Mouse (Mus musculus) neural tube, embryonic 14.5 days (tissue): Measurements from ENCODE around the gene Pdcd7. TPM values are rescaled to one million over a fixed set of nuclear protein-coding genes. Genes with fewer than 3 reads are reported as not detected.
A peak's percentile ranks its signal among the peaks of the same experiment; 100 is the strongest.
"Not testable (repeated sequence)": the region's sequence is repeated elsewhere in the genome, so short reads cannot be mapped to it uniquely, and the experiment has no call there.

Source experiments
- ATAC-seq: fragments of 200-750 bp; cut with Nextera tagmentation; 2 replicates; pipeline ENCODE4 v1.8.0; 2017; ENCODE audit warnings: low read depth, mild to moderate bottlenecking, moderate TSS enrichment, moderate library complexity
- H3K27ac ChIP-seq: fragments of 300-500 bp; sonication (generic); 2 replicates; pipeline ENCODE4 v1.5.1; 2014; ENCODE audit warnings: low read depth, mild to moderate bottlenecking, control low read depth, low read length, moderate library complexity, mixed read lengths
- H3K27me3 ChIP-seq: fragments of 300-500 bp; sonication (generic); 2 replicates; pipeline ENCODE4 v1.6.1; 2014; ENCODE audit warnings: low read length; ENCODE audit not compliant: control insufficient read depth, insufficient read depth
- H3K36me3 ChIP-seq: fragments of 300-500 bp; sonication (generic); 2 replicates; pipeline ENCODE4 v1.6.1; 2014; ENCODE audit warnings: low read length, mixed read lengths; ENCODE audit not compliant: control insufficient read depth, insufficient read depth
- H3K4me1 ChIP-seq: fragments of 300-500 bp; sonication (generic); 2 replicates; pipeline ENCODE4 v1.6.1; 2014; ENCODE audit warnings: low read length; ENCODE audit not compliant: control insufficient read depth, insufficient read depth
- H3K4me2 ChIP-seq: fragments of 300-500 bp; sonication (generic); 2 replicates; pipeline ENCODE4 v1.6.1; 2014; ENCODE audit warnings: mild to moderate bottlenecking, low read depth, low read length, control low read depth
- H3K4me3 ChIP-seq: fragments of 300-500 bp; sonication (generic); 2 replicates; pipeline ENCODE4 v1.5.1; 2014; ENCODE audit warnings: low read depth, low read length, control low read depth, mixed read lengths
- H3K9ac ChIP-seq: fragments of 300-500 bp; sonication (generic); replicated peaks from 2 replicates; pipeline ENCODE4 v1.6.1; 2014; ENCODE audit warnings: low read depth, mild to moderate bottlenecking, control low read depth, low read length, mixed read lengths
- H3K9me3 ChIP-seq: fragments of 300-500 bp; sonication (generic); 2 replicates; pipeline ENCODE4 v1.6.1; 2016; ENCODE audit warnings: low read length; ENCODE audit not compliant: control insufficient read depth
- WGBS: fragments of 180-500 bp; shearing (Covaris S2); extraction: QIAGEN DNeasy Blood & Tissue Kit; methylation state at CpG from one replicate; pipeline ENCODE4 v1.1.7; 2014; 5-methylcytosine and 5-hydroxymethylcytosine counted together
- polyA plus RNA-seq: library from polyadenylated mRNA; unstranded; fragments of >200 nt; fragmentation: Nextera tagmentation; extraction: Ambion mirVana; gene quantifications from 2 replicates; pipeline ENCODE4 v1.2.1, GENCODE M21; 2014

Pdcd7 gene
- polyA plus RNA-seq, 1 experiment from 2014 or later = 12.5 TPM

DNA sequence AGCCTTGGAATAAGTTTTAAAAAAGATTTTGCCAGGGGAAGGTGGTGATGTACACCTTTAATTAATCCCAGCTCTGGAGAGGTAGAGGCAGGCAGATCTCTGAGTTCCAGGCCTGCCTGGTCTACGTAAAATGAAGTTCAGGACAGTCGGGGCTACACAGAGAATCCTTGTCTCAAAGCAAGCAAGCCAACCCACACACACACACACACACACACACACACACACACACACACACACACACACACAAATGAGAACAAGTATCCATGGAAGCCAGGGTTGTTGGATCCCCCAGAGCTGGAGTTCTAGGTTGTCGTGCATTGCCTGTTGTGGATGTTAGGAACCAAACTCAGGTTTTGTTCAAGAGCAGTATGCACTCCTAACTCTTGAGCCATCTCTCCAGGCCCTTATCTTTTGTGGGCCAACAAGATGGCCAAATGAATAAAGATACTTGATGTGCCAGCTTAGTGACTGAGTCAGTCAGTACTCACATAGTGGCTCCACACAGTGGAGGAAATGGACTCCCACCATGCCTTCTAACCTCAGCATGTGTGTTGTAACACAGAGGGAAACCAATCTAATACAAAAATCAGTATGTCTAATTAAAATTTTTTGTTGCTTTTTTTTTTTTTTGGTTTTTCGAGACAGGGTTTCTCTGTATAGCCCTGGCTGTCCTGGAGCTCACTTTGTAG, 33.1 kb upstream of the Pdcd7 start:
- Histone ChIP-seq H3K4me1 (no peaks in the 10 kb centered on the region), H3K4me3 (no peak overlapping the region), H3K27me3 (no peaks in the 10 kb centered on the region), H3K4me2 (no peak overlapping the region), H3K27ac (no peak overlapping the region), H3K36me3 (peaks cover 36% of the 10 kb centered on the region), H3K9ac (no peak overlapping the region), H3K9me3 (no peaks in the 10 kb centered on the region)
- ATAC-seq = no peak
- WGBS = 95% methylated on average over 4 of the region's 4 CpGs

DNA sequence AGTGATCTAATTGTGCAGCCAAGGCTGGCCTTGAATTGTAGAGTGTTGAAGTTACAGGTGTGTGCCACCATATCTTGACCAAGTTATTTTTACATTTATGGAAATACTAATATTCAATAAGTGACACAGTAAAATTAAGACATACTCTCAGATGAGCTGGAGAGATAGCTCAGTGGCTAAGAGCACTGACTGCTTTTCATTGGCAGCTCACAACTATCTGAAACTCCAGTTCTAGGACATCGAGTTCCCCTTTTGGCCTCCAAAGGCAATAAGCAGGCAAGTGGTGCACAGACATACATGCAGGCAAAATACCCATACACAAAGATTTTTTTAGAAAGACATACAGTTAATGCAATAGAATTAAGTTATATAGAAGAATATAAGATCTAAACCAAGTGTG, 32.1 kb upstream of the Pdcd7 start:
- H3K9me3 ChIP-seq = no peaks in the 10 kb centered on the region
- no peak overlapping the region for H3K9ac ChIP-seq
- no peak overlapping the region for H3K4me2 ChIP-seq
- no peak overlapping the region for H3K4me3 ChIP-seq
- H3K27ac ChIP-seq = no peak overlapping the region
- no peaks in the 10 kb centered on the region for H3K27me3 ChIP-seq
- H3K36me3 ChIP-seq = peaks cover 42% of the 10 kb centered on the region
- no peak for ATAC-seq
- 97% methylated on average over 1 of the region's 1 CpGs for WGBS
- H3K4me1 ChIP-seq = no peaks in the 10 kb centered on the region

DNA sequence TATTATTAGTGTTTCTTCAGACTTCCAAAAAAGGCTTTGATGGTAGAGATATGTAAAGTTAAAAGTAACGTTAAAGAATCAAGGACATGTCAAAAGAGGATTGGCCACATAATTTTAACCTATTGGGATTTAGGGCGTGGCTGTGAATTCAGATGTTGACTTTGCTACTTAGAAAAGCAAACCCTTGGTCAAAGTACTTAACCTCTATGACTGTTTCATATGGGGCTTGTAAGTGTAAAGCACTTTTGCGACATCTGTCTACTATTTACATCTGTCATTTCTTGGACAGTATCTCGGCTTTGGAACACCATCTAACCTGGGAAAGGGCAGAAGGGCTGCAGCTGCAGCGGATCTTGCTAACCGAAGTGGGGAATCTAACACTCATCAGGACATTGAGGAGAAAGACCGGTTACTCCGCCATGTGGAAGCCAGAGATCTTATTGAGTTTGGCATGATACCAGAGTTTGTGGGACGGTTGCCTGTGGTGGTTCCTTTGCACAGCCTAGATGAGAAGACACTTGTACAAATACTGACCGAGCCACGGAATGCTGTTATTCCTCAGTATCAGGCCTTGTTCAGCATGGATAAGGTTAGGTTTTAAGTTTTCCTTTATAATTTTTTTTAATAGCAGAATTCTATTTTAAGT, 23.5 kb upstream of the Pdcd7 start:
- Histone ChIP-seq H3K4me3 (no peak overlapping the region), H3K36me3 (peaks cover 63% of the 10 kb centered on the region), H3K27ac (no peak overlapping the region), H3K9me3 (no peaks in the 10 kb centered on the region), H3K4me2 (no peak overlapping the region), H3K4me1 (no peaks in the 10 kb centered on the region), H3K27me3 (no peaks in the 10 kb centered on the region), H3K9ac (no peak overlapping the region)
- WGBS = 93% methylated on average over 11 of the region's 11 CpGs
- ATAC-seq = no peak

DNA sequence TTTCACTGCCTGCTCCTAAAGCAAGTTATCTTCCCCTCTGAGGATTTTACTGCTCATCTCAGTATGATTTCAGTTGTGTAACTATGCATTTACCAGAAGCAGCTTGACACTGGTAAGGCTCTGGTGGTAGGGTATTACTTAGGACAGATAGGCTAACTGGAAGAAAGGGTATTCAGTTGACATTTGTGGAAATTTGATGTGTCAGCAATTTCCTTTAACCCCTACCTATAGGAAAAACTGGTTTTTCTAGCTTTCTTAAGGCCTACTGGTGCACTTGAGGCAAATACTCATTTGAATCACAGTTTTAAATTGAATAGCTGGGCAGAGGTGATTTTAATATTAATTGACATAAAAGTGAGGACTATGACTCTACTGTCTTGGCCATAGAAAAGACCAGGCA, 19.9 kb upstream of the Pdcd7 start:
- Histone ChIP-seq H3K27ac (no peak overlapping the region), H3K4me1 (no peaks in the 10 kb centered on the region), H3K9ac (no peak overlapping the region), H3K36me3 (peaks cover 46% of the 10 kb centered on the region), H3K9me3 (no peaks in the 10 kb centered on the region), H3K4me3 (no peak overlapping the region), H3K27me3 (no peaks in the 10 kb centered on the region), H3K4me2 (no peak overlapping the region)
- no peak for ATAC-seq

- Histone ChIP-seq H3K4me1 (no peaks in the 10 kb centered on the region), H3K9ac (no peak overlapping the region), H3K27me3 (no peaks in the 10 kb centered on the region), H3K36me3 (peaks cover 38% of the 10 kb centered on the region), H3K4me3 (no peak overlapping the region), H3K4me2 (no peak overlapping the region), H3K9me3 (no peaks in the 10 kb centered on the region), H3K27ac (no peak overlapping the region)
- WGBS = 85% methylated on average over 2 of the region's 2 CpGs
- no peak for ATAC-seq
These were observed 18.5 kb upstream of the Pdcd7 start for GRCm38 (mm10) chr9:65327371-65327770.

DNA sequence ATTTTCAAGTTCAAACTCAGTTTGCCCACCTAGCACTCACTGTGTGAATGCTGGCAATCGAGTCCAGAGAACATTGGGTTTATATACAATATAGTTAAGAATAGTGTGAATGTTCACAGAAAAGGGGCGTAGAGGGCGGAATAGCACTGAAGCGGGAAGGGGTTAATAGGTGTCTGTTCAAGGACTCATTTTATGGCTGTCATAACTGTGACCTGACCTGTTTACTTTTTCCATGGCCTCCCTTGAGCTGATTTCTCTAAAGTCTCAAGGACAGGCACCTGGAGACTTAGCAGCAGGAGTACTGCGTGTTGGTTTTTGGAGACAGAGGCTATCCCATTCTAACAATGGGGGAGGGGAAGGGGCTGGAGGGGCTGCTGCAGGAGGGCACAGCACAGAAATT, 11.9 kb upstream of the Pdcd7 start:
- Histone ChIP-seq H3K9ac (no peak overlapping the region), H3K36me3 (peaks cover 4% of the 10 kb centered on the region; the same call in 1 of the 2 replicates), H3K9me3 (no peaks in the 10 kb centered on the region), H3K27ac (no peak overlapping the region), H3K4me3 (no peak overlapping the region), H3K27me3 (no peaks in the 10 kb centered on the region), H3K4me2 (no peak overlapping the region), H3K4me1 (no peaks in the 10 kb centered on the region)
- WGBS = 90% methylated on average over 5 of the region's 5 CpGs
- ATAC-seq = no peak

- no peak overlapping the region for H3K27ac ChIP-seq
- no peak overlapping the region for H3K4me2 ChIP-seq
- no peak overlapping the region for H3K4me3 ChIP-seq
- WGBS = 88% methylated on average over 4 of the region's 4 CpGs
- H3K9me3 ChIP-seq = no peaks in the 10 kb centered on the region
- no peak overlapping the region for H3K9ac ChIP-seq
- no peaks in the 10 kb centered on the region for H3K4me1 ChIP-seq
- no peaks in the 10 kb centered on the region for H3K27me3 ChIP-seq
- H3K36me3 ChIP-seq = no peaks in the 10 kb centered on the region
- no peak for ATAC-seq
These were observed 6.8 kb upstream of the Pdcd7 start for GRCm38 (mm10) chr9:65339146-65339545.

DNA sequence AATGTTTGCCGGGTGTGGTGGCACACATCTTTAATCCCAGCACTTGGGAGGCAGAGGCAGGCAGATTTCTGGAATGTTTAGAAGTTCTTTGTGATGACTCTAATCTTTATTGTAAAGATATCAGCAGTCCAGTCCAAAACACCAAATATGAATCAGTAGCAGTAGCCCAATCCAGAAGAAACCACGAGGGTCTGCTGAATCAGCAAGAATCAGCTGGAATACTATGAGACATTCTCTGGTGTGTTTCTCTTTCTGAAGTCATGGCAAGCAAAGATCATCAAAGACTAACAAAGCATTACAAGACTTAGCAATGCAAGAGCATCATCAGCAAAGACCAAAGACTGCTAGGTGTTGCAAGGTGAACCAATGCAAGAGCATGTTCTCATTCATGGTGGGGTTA, 5.5 kb upstream of the Pdcd7 start:
- ATAC-seq = no peak
- 93% methylated on average over 2 of the region's 2 CpGs for WGBS
- no peak overlapping the region for H3K4me2 ChIP-seq
- H3K27ac ChIP-seq = no peak overlapping the region
- no peaks in the 10 kb centered on the region for H3K9me3 ChIP-seq
- no peaks in the 10 kb centered on the region for H3K36me3 ChIP-seq
- no peaks in the 10 kb centered on the region for H3K4me1 ChIP-seq
- H3K27me3 ChIP-seq = no peaks in the 10 kb centered on the region
- H3K4me3 ChIP-seq = no peak overlapping the region
- H3K9ac ChIP-seq = no peak overlapping the region

DNA sequence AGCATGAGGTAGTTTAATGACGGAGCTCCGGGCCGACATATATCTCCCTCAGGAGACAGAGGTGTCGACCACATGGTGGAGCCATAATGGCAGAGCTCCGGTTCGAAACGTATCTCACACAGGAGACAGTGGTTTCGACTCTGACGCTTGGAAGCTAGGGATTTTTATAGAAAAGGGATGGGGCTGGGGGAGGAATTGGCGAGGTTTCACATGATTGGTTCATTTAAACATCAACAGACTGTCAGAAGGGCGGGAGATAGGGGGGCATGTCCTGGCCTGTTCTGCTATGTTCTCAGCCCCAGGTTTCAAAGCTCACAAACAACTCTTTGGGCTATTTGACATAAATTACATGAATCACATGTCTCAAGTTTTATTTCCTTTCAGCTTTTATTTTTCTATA, 465 bp upstream of the Pdcd7 start:
- Histone ChIP-seq H3K4me3 (peak overlapping the region; percentile 98), H3K27ac (peak overlapping the region; percentile 88), H3K4me2 (peak overlapping the region; percentile 92), H3K9ac (peak overlapping the region; percentile 95; the same call in 1 of the 2 replicates), H3K4me1 (peaks cover 12% of the 10 kb centered on the region)
- not testable (repeated sequence) for H3K9me3 ChIP-seq, H3K27me3 ChIP-seq, H3K36me3 ChIP-seq
- 50% methylated on average over 11 of the region's 11 CpGs for WGBS
- ATAC-seq = peak; percentile 49; the same call in 1 of the 2 replicates
